Mouse (Mus musculus) liver, postnatal 0 days (tissue): ENCODE measurements around the gene Tac2.

ENCODE experiments used
- CTCF ChIP-seq: sonication (generic); IDR thresholded peaks from 2 replicates; pipeline ENCODE4 v1.5.1; 2016; ENCODE audit warnings: antibody characterized with exemption, low read depth
- EP300 ChIP-seq: IDR thresholded peaks from 2 replicates; pipeline ENCODE4 v1.6.1; 2016; ENCODE audit warnings: antibody characterized with exemption, low read depth, mild to moderate bottlenecking

DNA sequence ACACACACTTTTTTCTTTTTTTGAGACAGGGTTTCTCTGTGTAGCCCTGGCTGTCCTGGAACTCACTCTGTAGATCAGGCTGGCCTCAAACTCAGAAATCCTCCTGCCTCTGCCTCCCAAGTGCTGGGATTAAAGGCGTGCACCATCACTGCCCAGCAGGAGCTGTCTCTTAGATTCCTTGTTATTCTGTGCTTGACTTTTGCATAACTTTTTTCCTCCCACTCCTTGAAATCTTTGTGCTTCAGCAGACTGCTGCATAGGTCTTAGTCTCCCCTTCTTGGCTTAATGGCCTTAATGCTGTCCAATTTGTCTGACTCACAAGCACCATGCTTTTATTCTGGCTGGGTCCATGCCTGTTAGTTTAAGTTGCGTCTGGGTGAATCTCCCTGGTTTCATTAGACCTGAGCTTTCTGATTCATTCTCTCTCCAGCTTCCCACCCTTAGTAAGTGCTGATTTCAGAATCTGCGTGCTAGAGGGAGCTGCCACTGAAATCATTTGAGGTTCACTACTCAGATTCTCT, 15.4 kb upstream of the Tac2 start:
- TF ChIP-seq CTCF: no peak
- no peak for TF ChIP-seq EP300
